Mouse (Mus musculus): ENCODE results near the gene Zbtb42.

The Zbtb42 gene

GRCm38 (mm10) chr12:112730808-112731207, 52.2 kb downstream of the Zbtb42 start:
- DNase-seq (ENCODE audit: low spot score): no peak
